Mouse (Mus musculus) telencephalon, adult 2 months (tissue): ENCODE data around the gene Wasf3.
A peak's percentile ranks its signal among the peaks of the same experiment; 100 is the strongest.

ENCODE experiments used
- DNase-seq: peaks from one replicate; pipeline ENCODE4 v3.0.0-alpha.2; 2011; ENCODE audit warnings: low read depth, low spot score

The Wasf3 gene

GRCm38 (mm10) chr5:146384935-146385591, at the start of gene Wasf3:
Gene Wasf3, plus strand, starts transcription at chr5:146384985.
- peak; percentile 68 for DNase-seq

- peak; percentile 83 for DNase-seq
Measured at GRCm38 (mm10) chr5:146338064-146338463, 46.7 kb upstream of the Wasf3 start.

- no peak for DNase-seq
Measured at GRCm38 (mm10) chr5:146340037-146340436, 44.7 kb upstream of the Wasf3 start.

GRCm38 (mm10) chr5:146344911-146345686, 39.7 kb upstream of the Wasf3 start:
- no peak for DNase-seq

GRCm38 (mm10) chr5:146347081-146347480, 37.7 kb upstream of the Wasf3 start:
- no peak for DNase-seq

GRCm38 (mm10) chr5:146349183-146349582, 35.6 kb upstream of the Wasf3 start:
- peak; percentile 52 for DNase-seq

- no peak for DNase-seq
Measured at GRCm38 (mm10) chr5:146350784-146351183, 34.0 kb upstream of the Wasf3 start.

GRCm38 (mm10) chr5:146352006-146352405, 32.8 kb upstream of the Wasf3 start:
- no peak for DNase-seq

GRCm38 (mm10) chr5:146360386-146360785, 24.4 kb upstream of the Wasf3 start:
- no peak for DNase-seq

- DNase-seq, result no peak
Measured at GRCm38 (mm10) chr5:146362711-146363110, 22.1 kb upstream of the Wasf3 start.

GRCm38 (mm10) chr5:146368356-146368755, 16.4 kb upstream of the Wasf3 start:
- no peak for DNase-seq

GRCm38 (mm10) chr5:146368971-146369370, 15.8 kb upstream of the Wasf3 start:
- DNase-seq, result no peak

- peak; percentile 79 for DNase-seq
Measured at GRCm38 (mm10) chr5:146370794-146371193, 14.0 kb upstream of the Wasf3 start.

- DNase-seq, result no peak
Measured at GRCm38 (mm10) chr5:146373238-146373637, 11.5 kb upstream of the Wasf3 start.

- DNase-seq, result no peak
Measured at GRCm38 (mm10) chr5:146376601-146377000, 8.2 kb upstream of the Wasf3 start.

- no peak for DNase-seq
Measured at GRCm38 (mm10) chr5:146380041-146380440, 4.7 kb upstream of the Wasf3 start.

GRCm38 (mm10) chr5:146382268-146382667, 2.5 kb upstream of the Wasf3 start:
- DNase-seq, result no peak

GRCm38 (mm10) chr5:146383401-146383800, 1.4 kb upstream of the Wasf3 start:
- DNase-seq, result no peak

- no peak for DNase-seq
Measured at GRCm38 (mm10) chr5:146385989-146386388, 1.2 kb downstream of the Wasf3 start.

GRCm38 (mm10) chr5:146386906-146387305, 2.1 kb downstream of the Wasf3 start:
- DNase-seq, result no peak

GRCm38 (mm10) chr5:146394563-146394962, 9.8 kb downstream of the Wasf3 start:
- DNase-seq, result no peak

GRCm38 (mm10) chr5:146397253-146397652, 12.5 kb downstream of the Wasf3 start:
- no peak for DNase-seq
